Mouse (Mus musculus) brain, embryonic 18.5 days (tissue): ENCODE data around the gene Trak1.
A peak's percentile ranks its signal among the peaks of the same experiment; 100 is the strongest.
"Not testable (repeated sequence)": the region's sequence is repeated elsewhere in the genome, so short reads cannot be mapped to it uniquely, and the experiment has no call there.

Experiments
- DNase-seq: peaks from one replicate; pipeline ENCODE4 v3.0.0-alpha.2; 2012; ENCODE audit warnings: low read depth, low spot score

Trak1 gene

DNA sequence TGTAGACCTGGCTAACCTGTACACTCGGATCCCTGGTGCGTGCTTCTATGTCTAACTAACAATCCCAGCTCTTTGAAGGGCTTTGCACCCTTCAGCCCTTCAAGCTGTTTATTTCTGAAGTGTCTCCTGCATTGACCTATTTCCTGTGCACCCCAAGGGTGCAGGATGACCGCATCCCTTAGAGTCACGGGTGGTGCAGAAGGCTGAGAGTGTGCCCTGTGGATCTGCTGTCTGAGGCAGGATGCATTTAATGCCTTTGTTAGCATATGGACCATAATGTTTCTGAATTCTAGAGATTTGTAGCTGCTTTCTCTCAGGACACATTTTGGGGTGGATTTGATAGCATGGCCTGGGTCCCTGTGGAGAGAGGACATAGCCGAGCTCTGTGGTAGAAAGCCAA, 129.6 kb downstream of the Trak1 start:
- DNase-seq, result no peak

DNA sequence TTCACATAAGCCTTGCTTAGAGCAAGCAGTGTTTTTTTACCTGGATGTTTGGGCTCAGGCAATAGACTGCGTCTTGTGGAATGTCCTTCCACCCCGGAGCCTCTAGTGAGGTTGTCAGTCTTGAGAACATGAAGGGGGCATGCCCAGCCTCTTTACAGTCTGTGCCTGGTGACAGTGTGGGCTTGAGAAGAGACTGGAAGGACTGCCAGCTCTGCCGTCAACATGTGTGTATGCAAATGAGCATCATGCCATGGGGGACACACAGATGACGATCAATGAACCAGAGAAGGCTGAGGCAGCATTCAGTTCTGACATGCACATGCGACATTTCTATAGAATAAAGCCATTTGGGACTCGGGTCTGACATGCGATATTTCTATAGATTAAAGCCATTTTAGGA, 132.3 kb downstream of the Trak1 start:
- DNase-seq, result no peak

DNA sequence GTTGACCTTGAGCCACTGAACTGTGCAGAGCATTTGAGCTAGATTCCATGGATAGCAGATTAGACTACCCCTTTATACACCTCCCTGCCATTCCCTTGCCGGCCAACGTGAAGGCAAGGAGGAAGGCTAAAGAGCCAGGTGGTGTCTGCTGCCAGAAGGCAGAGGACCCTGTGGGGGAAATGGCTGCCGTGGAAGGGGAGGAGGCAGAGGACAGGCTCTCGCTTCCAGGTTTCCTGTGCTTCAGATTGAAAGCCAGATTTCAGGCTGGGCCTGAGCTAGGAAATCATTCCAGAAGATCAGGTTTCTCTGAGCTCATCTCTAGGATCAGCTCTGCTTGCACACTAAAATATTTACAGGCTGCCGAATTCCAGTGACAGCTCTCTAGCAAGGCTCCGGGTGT, 133.1 kb downstream of the Trak1 start:
- no peak for DNase-seq

DNA sequence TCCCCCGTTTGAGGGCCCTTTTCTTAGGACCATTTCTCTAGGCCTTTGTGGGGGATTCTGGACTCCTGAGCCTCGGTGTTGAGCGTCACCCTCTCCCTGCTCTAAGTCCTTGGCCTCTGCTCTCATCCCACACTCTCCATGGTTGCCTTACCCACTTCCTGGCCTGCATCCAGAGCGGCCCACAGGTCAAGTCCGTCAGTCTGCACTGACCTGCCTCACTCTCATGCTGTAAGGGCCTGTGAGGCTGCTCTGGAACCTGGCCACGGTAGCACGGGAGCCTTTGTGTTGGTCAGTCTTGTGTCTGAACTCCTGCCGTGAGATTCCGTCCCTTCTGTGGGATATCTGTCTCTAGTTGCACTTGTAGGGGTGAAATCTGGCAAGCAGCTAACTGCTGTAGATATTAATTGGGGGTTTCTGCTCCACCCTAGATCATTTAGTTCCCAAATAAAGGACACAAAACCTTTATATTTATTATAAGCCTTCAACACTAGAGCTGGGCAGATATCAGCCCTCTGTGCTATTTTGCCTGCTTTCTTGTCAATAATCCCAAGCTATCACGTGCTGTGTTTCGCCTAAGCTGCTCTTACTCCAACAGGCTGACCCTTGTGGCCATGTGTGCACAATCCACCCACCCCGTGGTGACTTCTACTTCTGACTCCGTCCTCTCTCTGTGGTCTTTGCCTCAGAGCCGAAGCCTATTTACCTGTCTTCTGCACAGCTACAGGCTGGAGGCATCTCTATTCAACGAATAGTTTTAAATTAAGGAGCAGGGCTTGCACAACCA, 136.6 kb downstream of the Trak1 start:
- DNase-seq, result no peak

DNA sequence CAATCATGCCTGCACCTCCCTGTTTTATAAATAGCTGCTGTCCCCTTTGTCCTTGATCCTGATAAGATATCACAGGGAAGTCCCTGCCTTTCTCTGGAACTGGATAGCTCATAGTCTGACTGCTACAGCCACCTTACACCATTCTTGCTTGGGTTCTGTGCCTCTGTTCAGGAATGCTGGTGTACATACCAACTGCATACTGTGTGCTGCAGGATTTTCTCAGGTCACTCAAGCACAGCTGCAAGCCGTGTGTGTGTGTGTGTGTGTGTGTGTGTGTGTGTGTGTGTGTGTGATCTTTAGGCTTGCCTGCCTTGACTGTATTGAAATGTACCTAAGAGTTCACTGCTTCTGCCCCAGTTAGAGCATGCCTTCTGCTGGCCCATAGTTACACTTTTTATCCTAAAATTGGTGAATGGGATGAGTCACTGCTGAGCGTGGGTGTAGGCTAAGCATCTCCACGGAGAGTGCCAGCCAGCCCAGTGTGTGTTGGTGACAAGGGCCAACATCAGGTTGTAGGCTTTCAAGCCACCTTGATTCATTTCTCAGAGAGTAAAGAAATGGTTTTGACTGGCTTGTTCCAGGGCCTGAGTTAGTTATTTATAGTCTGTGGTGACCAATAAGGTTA, 138.1 kb downstream of the Trak1 start:
- DNase-seq, result no peak

DNA sequence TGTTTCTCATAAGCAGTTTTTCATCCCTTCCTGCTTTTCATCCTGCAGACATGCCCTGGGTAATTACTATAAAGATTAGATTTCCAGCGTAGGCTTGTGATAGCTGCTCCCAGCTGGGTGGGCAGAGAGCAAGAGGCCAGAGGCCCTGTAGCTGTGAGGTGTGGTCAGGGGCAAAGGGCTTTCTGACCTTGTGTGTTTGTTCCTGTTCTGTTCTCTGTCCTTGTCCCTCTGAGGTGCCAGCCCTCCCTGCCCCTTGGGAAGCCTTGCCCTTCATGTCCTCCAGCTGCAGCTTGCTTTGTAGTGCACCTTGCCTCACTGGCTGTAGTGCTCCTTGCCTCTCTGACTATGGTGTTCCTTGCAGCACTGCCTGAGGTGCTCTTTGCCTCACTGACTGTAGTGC, 139.2 kb downstream of the Trak1 start:
- no peak for DNase-seq

DNA sequence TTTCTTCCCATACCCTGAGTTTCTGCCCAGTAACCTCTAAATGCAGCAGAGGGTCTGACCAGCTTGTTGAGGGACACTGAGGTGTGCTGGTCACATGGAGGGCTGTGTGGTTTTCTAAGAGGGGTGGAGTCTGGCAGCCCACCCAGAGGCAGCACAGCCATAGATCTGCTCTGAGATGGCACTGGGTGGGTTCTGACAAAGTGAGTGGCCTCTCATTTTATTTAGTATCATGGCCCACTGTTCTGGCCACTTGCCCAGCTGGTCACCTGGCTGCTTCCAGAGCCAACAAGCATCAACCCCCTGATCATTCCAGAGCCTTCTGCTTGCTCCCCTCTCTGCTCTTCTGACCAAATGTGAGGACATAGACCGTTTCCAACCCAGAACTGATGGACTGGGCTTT, 144.8 kb downstream of the Trak1 start:
- DNase-seq, result no peak

DNA sequence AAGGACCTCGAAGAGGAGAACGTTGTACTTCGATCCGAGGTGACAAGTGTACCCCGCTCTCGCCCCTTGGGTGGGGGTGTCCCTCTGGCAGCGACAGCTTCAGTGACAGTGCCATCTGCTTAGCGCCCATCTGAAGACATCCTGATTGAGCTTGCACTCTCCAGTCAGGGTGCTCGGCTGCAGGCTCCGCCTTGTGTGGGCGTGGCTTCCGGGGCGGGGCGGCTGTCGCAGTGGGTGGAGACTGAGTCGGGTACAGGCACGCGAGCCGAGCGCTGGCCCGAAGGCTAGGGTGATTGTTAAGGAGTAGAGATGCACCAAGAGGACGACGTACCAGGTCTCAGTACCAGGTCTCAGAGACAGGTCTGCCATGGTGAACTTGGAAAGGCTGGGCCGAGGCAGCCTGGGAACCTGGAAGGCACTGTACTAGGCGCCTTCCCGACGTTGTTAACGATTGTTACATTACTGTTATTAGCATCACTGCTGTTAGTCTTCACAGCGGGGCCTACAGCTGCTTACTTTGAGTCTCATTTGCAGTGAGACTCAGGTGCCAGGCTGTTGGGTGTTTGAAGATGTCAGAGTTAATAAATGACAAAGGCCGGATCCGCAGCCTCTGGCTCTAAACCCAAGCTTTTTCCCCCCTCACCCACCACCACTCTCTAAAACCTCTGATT, 146.5 kb downstream of the Trak1 start:
- DNase-seq, result no peak

DNA sequence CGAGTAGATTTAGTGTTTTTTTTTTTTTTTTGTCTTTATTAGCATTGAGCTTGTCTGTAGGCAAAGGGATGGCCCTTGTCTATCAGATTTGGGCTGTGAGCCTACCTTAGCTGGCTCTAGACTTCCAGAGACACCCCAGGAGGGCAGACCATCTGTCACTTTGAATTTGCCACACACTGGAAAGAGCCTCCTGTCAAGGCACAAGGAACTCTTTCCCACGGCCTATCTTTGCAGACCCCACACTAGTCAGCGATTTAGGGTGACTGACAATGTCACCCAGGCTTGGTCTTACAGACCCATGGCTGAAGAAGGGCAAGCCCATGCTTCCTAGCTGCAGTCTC, 147.0 kb downstream of the Trak1 start:
- no peak for DNase-seq

DNA sequence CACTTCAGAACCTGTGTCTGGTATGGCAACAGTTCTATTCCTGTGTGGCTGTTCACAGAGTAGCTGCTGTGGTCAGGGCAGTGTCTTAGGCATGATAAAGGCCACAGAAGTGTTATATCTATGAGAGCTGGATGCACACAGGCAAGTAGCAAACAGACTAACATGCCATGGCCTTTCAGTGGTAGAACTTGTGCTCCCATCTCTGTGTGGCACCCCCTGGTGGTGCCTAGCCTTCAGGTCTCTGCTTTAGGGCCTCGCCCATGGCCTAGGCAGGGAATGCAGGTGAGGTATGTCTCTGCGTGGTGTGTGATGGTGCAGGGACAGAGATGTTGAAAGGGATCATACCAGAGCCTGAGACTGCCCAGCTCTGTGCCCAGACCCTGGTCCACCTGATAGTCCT, 148.1 kb downstream of the Trak1 start:
- DNase-seq, result no peak

DNA sequence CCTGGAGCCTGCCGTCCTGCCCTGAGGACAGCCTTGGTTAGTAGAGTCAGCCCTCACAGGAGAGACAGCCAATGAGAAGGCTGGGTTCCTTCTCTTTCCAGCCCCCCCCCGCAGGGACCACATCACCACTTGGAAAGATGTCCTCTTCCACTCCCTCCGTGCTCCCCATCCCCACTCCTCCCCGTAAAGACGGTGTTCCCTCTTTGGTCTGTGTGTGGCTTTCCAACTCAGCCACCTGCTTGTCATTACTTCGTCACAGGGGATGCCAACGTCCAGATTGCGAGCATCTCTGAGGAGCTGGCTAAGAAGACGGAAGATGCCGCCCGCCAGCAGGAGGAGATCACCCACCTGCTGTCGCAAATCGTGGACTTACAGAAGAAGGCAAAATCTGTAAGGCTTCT, 149.1 kb downstream of the Trak1 start:
- peak; percentile 39 for DNase-seq

DNA sequence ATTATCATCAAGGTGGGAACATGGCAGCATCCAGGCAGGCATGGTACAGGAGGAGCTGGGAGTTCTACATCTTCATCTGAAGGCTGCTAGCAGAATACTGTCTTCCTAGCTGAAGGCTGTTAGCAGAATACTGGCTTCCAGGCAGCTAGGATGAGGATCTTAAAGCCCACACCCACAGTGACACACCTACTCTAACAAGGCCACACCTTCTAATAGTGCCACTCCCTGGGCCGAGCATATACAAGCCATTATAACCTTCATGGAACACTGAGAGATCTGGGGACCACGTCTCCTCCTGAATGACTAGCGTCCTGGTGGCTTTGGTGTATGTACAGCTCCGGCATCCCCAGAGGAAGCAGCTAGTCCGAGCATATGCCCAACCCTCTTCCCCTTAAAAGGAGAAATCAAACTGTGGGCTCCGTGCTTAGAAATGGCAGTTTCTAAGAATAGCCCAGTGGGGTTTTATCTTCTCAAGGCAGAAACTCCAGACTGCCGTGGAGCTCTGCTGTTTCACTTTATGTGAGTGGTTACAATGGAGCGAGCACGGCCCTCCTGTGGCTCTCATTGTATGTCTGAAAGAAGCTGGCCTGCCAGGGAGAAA, 155.1 kb downstream of the Trak1 start:
- not testable (repeated sequence) for DNase-seq

DNA sequence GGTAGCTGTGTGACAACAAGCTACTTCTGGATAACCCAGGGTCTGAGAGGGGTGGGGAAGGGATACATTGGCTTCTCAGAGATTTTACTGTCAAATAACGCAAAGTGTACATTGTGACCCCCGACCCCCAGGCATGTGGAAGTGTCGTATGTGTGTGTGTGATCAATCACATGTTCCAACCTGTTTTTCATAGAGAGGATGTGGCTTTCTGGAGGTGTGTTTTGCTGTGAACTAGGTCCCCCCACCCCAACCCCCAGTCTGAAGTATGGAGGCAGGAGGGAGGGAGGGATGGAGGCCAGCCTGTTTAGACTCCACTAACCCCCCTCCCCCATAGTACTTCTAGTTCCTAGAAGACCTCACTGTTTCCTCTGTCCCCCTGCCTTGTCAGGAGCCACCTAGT, 157.6 kb downstream of the Trak1 start:
- no peak for DNase-seq

DNA sequence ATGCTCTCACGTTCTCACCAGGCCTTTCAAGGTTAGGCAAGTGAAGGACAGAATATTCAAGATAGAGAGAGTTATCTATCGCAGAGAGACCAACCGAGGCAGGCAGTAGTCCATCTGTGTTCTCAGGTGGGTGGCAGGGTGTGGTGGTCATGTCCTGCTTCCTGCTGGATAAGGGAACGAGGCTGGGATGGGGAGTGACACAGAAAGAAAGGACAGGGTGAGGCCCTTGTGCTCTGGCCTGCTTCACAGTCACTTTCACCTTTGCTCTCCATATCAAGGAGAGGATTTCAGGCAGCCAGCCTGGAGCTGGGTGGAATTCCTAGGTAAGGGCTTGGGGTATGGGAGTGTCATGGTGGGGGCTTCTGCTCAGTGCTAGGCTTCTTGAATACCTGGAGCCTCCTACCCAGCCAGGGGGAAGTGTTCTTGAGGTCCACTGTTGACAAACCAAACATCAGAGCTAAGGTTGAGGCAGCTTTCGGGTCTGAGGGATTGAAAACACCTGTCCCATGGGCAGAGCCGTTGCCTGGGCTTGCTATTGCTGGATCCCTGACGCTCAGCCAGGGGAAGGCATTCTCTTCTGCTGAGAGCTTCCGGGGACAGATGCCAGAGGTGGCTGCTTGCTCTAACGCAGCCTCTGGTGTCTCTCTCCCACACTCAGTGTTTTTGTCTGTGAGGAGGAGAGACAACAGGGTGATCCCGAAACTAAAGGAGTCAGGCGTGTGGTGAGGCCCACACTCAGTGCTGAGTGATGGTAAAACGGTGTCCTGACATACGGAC, 159.6 kb downstream of the Trak1 start:
- no peak for DNase-seq

DNA sequence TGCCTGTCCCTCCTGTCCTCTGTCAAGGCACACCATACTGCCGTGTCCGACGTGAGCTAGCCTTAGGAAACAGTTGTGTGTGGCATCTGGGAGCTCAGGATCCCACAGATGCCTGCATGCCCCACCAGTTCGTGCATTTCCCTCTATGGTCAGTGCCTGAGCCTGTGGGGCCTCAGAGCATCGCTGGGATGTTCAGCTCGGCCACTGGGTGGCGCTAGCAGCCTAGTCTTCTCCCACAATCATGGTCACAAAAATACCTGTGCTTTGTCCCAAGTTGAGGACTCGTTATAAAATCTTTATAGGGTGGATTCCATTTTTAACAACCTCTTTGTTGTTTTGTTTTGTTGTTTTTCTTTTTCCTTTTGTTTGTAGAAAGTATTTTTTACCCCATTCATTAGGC, 161.2 kb downstream of the Trak1 start:
- DNase-seq, result no peak

DNA sequence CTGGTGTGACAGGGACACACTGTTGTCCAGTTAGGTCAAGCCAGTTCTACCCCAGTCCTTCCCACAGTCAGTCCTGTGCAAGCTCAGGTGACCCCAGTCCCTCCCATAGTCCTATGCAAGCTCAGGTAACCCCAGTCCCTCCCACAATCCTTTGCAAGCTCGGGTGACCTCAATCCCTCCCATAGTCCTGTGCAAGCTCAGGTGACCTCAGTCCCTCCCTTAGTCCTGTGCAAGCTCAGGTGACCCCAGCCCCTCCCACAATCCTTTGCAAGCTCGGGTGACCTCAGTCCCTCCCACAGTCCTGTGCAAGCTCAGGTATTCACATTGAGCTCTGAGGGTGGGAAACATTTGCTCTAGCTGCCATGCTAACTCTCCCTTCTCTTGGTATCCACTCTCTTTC, 162.6 kb downstream of the Trak1 start:
- DNase-seq, result no peak

DNA sequence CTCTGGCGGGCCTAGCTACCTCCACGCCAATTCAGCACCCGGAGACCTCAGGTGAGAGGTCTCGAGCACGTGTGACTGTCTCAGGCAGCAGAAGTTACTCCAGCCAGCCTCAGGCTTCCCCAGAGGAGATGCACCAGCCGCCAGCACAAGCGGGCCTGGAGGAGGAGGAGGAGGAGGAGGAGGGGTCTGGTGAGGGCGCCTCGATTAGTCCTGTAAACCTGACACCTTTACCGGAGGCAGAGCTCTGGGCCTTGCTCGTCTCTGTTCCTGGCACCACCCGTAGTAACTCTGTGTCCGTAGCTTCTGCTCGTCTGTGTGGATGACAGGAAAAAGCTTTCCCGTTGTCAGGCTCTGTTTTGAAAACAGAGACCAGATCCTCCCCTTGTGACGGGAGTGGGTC, 163.2 kb downstream of the Trak1 start:
- no peak for DNase-seq

DNA sequence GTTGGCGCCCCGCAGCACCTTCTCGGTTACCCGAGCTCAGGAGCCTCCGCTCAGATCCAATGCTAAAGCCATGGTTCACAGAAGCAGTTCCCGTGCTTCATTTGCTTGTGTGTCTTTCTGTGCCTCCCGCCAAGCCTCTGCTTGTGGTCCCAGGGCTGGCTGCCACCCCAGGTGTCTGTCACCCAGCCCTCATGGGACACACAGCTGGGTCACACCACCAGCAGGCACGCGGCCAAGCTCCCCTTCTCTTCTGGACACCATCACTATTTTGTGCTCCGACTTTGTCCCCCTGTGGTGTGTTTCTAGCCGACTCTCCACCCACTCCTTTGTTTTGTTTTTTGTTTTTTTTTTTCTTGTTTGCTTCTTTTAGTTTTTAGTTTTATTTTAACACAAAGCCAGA, 170.2 kb downstream of the Trak1 start:
- no peak for DNase-seq

DNA sequence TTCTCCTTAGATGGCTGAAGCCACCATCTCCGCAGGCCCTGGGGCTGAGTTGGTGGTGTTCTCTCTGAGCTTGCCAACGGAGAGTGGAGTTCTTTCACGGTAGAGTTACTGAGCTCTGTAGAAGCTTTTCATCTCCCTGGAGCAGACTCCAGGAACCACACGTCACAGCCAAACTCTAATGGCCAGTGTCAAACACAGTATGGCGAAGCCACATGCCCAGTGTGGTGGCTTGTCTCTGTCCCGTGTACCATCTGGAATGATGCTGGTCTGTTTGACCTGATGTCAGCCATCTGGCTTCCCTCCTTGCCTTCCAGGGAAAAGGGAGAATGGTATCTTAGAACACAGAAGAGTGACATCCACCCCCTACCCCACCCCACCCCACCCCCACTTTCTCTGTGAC, 172.4 kb downstream of the Trak1 start:
- DNase-seq, result no peak

DNA sequence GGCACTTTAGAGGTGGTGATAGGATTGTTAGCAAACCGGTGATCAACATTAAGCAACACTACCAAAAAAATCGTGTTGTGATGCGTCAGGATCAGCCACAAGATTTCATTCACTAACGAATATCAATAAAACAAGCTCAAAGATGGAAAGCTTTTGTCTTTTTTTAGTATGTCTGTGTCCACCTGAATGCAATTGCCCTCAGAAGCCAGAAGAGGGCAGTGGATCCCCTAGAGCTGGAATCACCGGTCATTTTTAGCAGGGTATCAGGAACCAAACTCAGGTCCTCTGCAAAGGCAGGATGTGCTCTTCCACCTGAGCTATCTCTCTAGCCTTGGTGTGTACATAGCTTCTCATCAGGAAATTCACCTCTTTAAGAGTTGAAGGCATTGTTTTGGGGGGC, 177.5 kb downstream of the Trak1 start:
- DNase-seq, result no peak

DNA sequence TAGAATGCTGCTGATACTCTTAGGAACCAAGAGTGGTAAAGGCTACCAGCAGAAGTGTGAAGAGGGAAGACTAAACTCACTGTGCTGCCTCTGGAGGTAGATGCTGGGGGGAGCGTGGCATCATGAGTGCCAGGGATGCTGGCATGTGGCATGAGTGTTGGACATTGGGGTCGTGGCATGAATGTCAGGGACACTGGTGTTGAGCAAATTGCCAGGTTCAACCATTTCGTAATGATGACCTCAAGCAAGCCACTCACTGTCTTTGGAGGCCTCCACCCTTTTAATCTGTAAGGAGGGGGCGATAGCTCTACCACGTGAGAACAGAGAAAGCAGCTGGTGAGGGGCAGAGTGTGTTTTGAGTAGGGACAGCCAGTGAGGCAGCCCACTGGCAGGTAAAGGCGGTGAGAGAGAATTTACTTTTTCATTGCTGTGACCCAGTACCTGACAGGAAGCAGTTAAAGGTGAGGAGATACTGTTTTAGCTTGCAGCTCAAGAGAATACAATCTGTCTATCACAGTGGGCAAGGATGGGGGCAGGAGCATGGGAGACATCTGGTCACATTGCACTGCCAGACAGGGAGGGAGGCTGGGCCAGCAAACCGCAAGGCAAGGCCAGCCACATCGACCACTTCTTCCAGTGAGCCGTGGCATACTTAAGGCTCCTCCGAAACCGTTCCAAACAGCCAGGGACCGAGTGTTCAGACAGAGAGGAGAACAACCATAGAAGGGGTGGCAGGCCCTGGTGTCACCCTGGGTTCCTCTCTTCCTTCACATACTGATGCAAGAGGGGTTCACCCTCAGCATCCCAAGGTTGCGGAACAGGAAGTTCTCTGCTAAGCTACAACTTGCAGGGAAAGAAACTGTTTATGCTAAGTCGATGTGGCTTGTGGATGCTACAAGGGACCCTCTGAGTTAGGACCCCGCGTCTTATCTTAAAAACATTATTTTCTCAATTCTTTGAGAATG, 178.5 kb downstream of the Trak1 start:
- DNase-seq, result no peak
